Mouse (Mus musculus): ENCODE results near the gene Trmt61a. TPM values are rescaled to one million over a fixed set of nuclear protein-coding genes. Genes with fewer than 3 reads are reported as not detected.

The Trmt61a gene
- polyA plus RNA-seq, 1 experiment: 40.6 TPM

GRCm38 (mm10) chr12:111694271-111694781 is 16.4 kb downstream of the Trmt61a start:
- 29% methylated on average over 12 of the region's 12 CpGs for WGBS
- H3K27ac ChIP-seq (ENCODE audit: insufficient read depth, low read length): peak overlapping the region; percentile 65
- DNase-seq (ENCODE audit: low read depth in 1 of 2, low spot score in 2 of 2): no peak
- H3K36me3 ChIP-seq (ENCODE audit: control insufficient read depth, insufficient read depth, low read length): no peaks in the 10 kb centered on the region
- no peaks in the 10 kb centered on the region for H3K27me3 ChIP-seq (ENCODE audit: control insufficient read depth, insufficient read depth, low read length)
- H3K4me1 ChIP-seq (ENCODE audit: control insufficient read depth, insufficient read depth, insufficient read length): peaks cover 14% of the 10 kb centered on the region; the same call in 1 of the 2 replicates
- H3K4me3 ChIP-seq (ENCODE audit: extremely low read depth, insufficient read depth, insufficient read length): no peak overlapping the region
- TF ChIP-seq POLR2A (IDR thresholded peaks at IDR 0.05; ENCODE audit: low read depth, low read length): no peak
- TF ChIP-seq CTCF (IDR thresholded peaks at IDR 0.05; ENCODE audit: extremely low read depth, insufficient read depth, insufficient read length, insufficient replicate concordance): no peak

- H3K4me3 ChIP-seq (ENCODE audit: extremely low read depth, insufficient read depth, insufficient read length): no peak overlapping the region
- peak overlapping the region; percentile 40; the same call in 1 of the 2 replicates for H3K27ac ChIP-seq (ENCODE audit: insufficient read depth, low read length)
- H3K4me1 ChIP-seq (ENCODE audit: control insufficient read depth, insufficient read depth, insufficient read length): peaks cover 14% of the 10 kb centered on the region; the same call in 1 of the 2 replicates
- TF ChIP-seq CTCF (IDR thresholded peaks at IDR 0.05; ENCODE audit: extremely low read depth, insufficient read depth, insufficient read length, insufficient replicate concordance) (no peak), POLR2A (IDR thresholded peaks at IDR 0.05; ENCODE audit: low read depth, low read length) (no peak)
- H3K27me3 ChIP-seq (ENCODE audit: control insufficient read depth, insufficient read depth, low read length): no peaks in the 10 kb centered on the region
- WGBS: 69% methylated on average over 13 of the region's 13 CpGs
- DNase-seq (ENCODE audit: low read depth in 1 of 2, low spot score in 2 of 2): no peak
- H3K36me3 ChIP-seq (ENCODE audit: control insufficient read depth, insufficient read depth, low read length): no peaks in the 10 kb centered on the region
Measured at GRCm38 (mm10) chr12:111694880-111695804, 17.2 kb downstream of the Trmt61a start.

GRCm38 (mm10) chr12:111696239-111696638 is 18.3 kb downstream of the Trmt61a start:
- no peak overlapping the region; the same call in 1 of the 2 replicates for H3K27ac ChIP-seq (ENCODE audit: insufficient read depth, low read length)
- H3K36me3 ChIP-seq (ENCODE audit: control insufficient read depth, insufficient read depth, low read length): no peaks in the 10 kb centered on the region
- no peaks in the 10 kb centered on the region for H3K27me3 ChIP-seq (ENCODE audit: control insufficient read depth, insufficient read depth, low read length)
- H3K4me1 ChIP-seq (ENCODE audit: control insufficient read depth, insufficient read depth, insufficient read length): peaks cover 14% of the 10 kb centered on the region; the same call in 1 of the 2 replicates
- peak; percentile 45 to 50 for DNase-seq (ENCODE audit: low read depth in 1 of 2, low spot score in 2 of 2)
- no peak overlapping the region for H3K4me3 ChIP-seq (ENCODE audit: extremely low read depth, insufficient read depth, insufficient read length)
- no peak for TF ChIP-seq POLR2A (IDR thresholded peaks at IDR 0.05; ENCODE audit: low read depth, low read length)
- peak; percentile 53; the same call in 1 of the 2 replicates for TF ChIP-seq CTCF (IDR thresholded peaks at IDR 0.05; ENCODE audit: extremely low read depth, insufficient read depth, insufficient read length, insufficient replicate concordance)
- 25% methylated on average over 6 of the region's 6 CpGs for WGBS

- 75% methylated on average over 4 of the region's 4 CpGs for WGBS
- H3K4me1 ChIP-seq (ENCODE audit: control insufficient read depth, insufficient read depth, insufficient read length): peaks cover 7% of the 10 kb centered on the region; the same call in 1 of the 2 replicates
- DNase-seq (ENCODE audit: low read depth in 1 of 2, low spot score in 2 of 2): no peak
Measured at GRCm38 (mm10) chr12:111697708-111698107, 19.8 kb downstream of the Trmt61a start.

GRCm38 (mm10) chr12:111698346-111698913 is 20.5 kb downstream of the Trmt61a start:
- Histone ChIP-seq H3K4me3 (ENCODE audit: extremely low read depth, insufficient read depth, insufficient read length) (no peak overlapping the region), H3K4me1 (ENCODE audit: control insufficient read depth, insufficient read depth, insufficient read length) (peaks cover 5% of the 10 kb centered on the region; the same call in 1 of the 2 replicates), H3K36me3 (ENCODE audit: control insufficient read depth, insufficient read depth, low read length) (no peaks in the 10 kb centered on the region), H3K27me3 (ENCODE audit: control insufficient read depth, insufficient read depth, low read length) (no peaks in the 10 kb centered on the region), H3K27ac (ENCODE audit: insufficient read depth, low read length) (no peak overlapping the region)
- TF ChIP-seq POLR2A (IDR thresholded peaks at IDR 0.05; ENCODE audit: low read depth, low read length) (no peak), CTCF (IDR thresholded peaks at IDR 0.05; ENCODE audit: extremely low read depth, insufficient read depth, insufficient read length, insufficient replicate concordance) (no peak)
- WGBS: 86% methylated on average over 6 of the region's 6 CpGs
- no peak for DNase-seq (ENCODE audit: low read depth in 1 of 2, low spot score in 2 of 2)

More at GRCm38 (mm10) chr12:111697708-111698107, 19.8 kb downstream of the Trmt61a start:
- Histone ChIP-seq H3K36me3 (ENCODE audit: control insufficient read depth, insufficient read depth, low read length) (no peaks in the 10 kb centered on the region), H3K4me3 (ENCODE audit: extremely low read depth, insufficient read depth, insufficient read length) (no peak overlapping the region), H3K27ac (ENCODE audit: insufficient read depth, low read length) (no peak overlapping the region), H3K27me3 (ENCODE audit: control insufficient read depth, insufficient read depth, low read length) (no peaks in the 10 kb centered on the region)
- TF ChIP-seq CTCF (IDR thresholded peaks at IDR 0.05; ENCODE audit: extremely low read depth, insufficient read depth, insufficient read length, insufficient replicate concordance): no peak
- TF ChIP-seq POLR2A (IDR thresholded peaks at IDR 0.05; ENCODE audit: low read depth, low read length): no peak

- Histone ChIP-seq H3K36me3 (ENCODE audit: control insufficient read depth, insufficient read depth, low read length) (no peaks in the 10 kb centered on the region), H3K4me1 (ENCODE audit: control insufficient read depth, insufficient read depth, insufficient read length) (no peaks in the 10 kb centered on the region; the same call in 1 of the 2 replicates), H3K27ac (ENCODE audit: insufficient read depth, low read length) (no peak overlapping the region), H3K27me3 (ENCODE audit: control insufficient read depth, insufficient read depth, low read length) (no peaks in the 10 kb centered on the region), H3K4me3 (ENCODE audit: extremely low read depth, insufficient read depth, insufficient read length) (no peak overlapping the region)
- no peak for DNase-seq (ENCODE audit: low read depth in 1 of 2, low spot score in 2 of 2)
- no peak for TF ChIP-seq CTCF (IDR thresholded peaks at IDR 0.05; ENCODE audit: extremely low read depth, insufficient read depth, insufficient read length, insufficient replicate concordance)
- TF ChIP-seq POLR2A (IDR thresholded peaks at IDR 0.05; ENCODE audit: low read depth, low read length): no peak
- 83% methylated on average over 4 of the region's 4 CpGs for WGBS
Measured at GRCm38 (mm10) chr12:111699542-111699941, 21.6 kb downstream of the Trmt61a start.
